Mouse (Mus musculus): ENCODE measurements around the gene Arsb.

DNA sequence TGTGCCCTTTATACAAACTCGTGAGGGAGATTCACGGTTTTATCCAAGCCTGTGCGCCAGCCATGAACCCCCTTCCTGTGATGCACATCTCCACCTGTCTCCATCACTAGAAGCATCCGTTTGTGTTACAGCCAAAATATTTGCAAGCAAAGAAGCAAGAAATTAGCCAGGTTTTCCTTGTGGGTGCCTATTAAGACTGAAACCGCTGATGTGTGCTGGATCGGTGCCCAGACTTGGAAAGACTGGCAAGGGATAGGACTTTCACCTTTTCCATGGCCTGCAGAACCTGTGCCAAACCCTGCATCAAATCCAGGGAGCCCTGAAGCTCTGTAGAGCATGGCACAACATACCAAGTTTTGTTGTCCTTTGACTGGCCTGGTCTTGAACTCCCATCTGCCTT lies 165.0 kb downstream of the Arsb start:
- TF ChIP-seq CTCF (IDR thresholded peaks at IDR 0.05; ENCODE audit: control insufficient read depth, insufficient read depth, low read length), result no peak
- no peak for TF ChIP-seq POLR2A (IDR thresholded peaks at IDR 0.05; ENCODE audit: borderline replicate concordance, control insufficient read depth, low read depth, low read length)
